Comparison of ENCODE assay signal across 8 mouse cellular contexts in the genomic region with DNA sequence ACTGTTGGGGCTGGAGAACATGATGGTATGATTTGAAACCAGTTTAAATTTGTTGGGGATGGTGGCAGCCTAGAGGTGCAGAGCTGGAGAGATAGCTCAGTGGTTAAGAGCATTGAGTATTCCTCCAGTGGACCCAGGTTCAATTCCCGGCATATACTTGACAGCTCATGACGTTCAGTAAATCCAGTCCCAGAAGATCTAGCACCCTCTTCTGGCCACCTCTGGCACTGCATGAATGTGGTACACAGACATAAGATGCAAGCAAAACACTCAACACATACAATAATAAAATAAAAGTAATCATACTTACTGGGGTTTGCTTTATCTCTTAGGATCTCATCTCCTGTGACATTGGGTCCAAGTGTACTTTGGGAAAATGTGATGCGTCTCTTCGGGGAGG. TPM values are rescaled to one million over a fixed set of nuclear protein-coding genes. Genes with fewer than 3 reads are reported as not detected.
DNase-seq lines count a peak whose midpoint lies in the region; ATAC-seq and TF ChIP-seq lines count a peak whose summit lies in the region.

No protein-coding gene starts in this region.

- no peak for ATAC-seq in kidney, embryonic 16.5 days (ENCODE audit: low FRiP score, low TSS enrichment)
- no peak for ATAC-seq in liver, postnatal 0 days

- H3K4me2 ChIP-seq in kidney, embryonic 16.5 days (replicated peaks; ENCODE audit: low read depth, low read length), result no peak overlapping the region
- no peak overlapping the region for H3K4me2 ChIP-seq in liver, postnatal 0 days (ENCODE audit: low read depth, low read length)

- H3K9ac ChIP-seq in kidney, embryonic 16.5 days (replicated peaks; ENCODE audit: low read length), result no peak overlapping the region
- H3K9ac ChIP-seq in liver, postnatal 0 days (replicated peaks), result no peak overlapping the region

- no peaks in the 10 kb centered on the region for H3K4me1 ChIP-seq in kidney, embryonic 16.5 days (ENCODE audit: insufficient read depth, low read length)
- H3K4me1 ChIP-seq in liver, postnatal 0 days (ENCODE audit: insufficient read depth), result no peaks in the 10 kb centered on the region

- peak; percentile 74 for TF ChIP-seq CTCF in liver, postnatal 0 days (IDR thresholded peaks at IDR 0.05; ENCODE audit: low read depth)

- no peak overlapping the region for H3K27ac ChIP-seq in kidney, embryonic 16.5 days (ENCODE audit: low read length)
- H3K27ac ChIP-seq in liver, postnatal 0 days (ENCODE audit: low read depth), result no peak overlapping the region

- H3K9me3 ChIP-seq in kidney, embryonic 16.5 days (ENCODE audit: low read length), result no peaks in the 10 kb centered on the region
- H3K9me3 ChIP-seq in liver, postnatal 0 days (ENCODE audit: low read length), result no peaks in the 10 kb centered on the region

- no peaks in the 10 kb centered on the region for H3K27me3 ChIP-seq in kidney, embryonic 16.5 days (ENCODE audit: insufficient read depth, low read length)
- no peaks in the 10 kb centered on the region for H3K27me3 ChIP-seq in liver, postnatal 0 days (ENCODE audit: insufficient read depth, low read length)

- no peak for TF ChIP-seq EP300 in liver, postnatal 0 days (IDR thresholded peaks at IDR 0.05; ENCODE audit: low read depth)

- H3K4me3 ChIP-seq in kidney, embryonic 16.5 days (ENCODE audit: low read length), result no peak overlapping the region
- H3K4me3 ChIP-seq in liver, postnatal 0 days (ENCODE audit: low read depth, low read length), result no peak overlapping the region

- no peaks in the 10 kb centered on the region for H3K36me3 ChIP-seq in kidney, embryonic 16.5 days (ENCODE audit: insufficient read depth, low read length)
- H3K36me3 ChIP-seq in liver, postnatal 0 days (replicated peaks; ENCODE audit: insufficient read depth, low read length), result no peaks in the 10 kb centered on the region

- peak; percentile 40 for DNase-seq in kidney, adult 18-20 months
- DNase-seq in CD8-positive naive resting alpha-beta T cell, adult 2 months (ENCODE audit: low read depth in 2 of 2, low spot score in 2 of 2), result peak; percentile 39 to 63
- DNase-seq in NIH3T3 (ENCODE audit: low read depth), result peak; percentile 15
- DNase-seq in cerebellum, postnatal 36 days, result peak; percentile 53 to 66
- peak; percentile 61 for DNase-seq in liver, postnatal 0 days
- peak; percentile 43 to 75 for DNase-seq in spleen, postnatal 4 days (ENCODE audit: low spot score in 2 of 2)
- DNase-seq in frontal cortex, postnatal 10 days (ENCODE audit: low spot score in 2 of 2), result no peak

- 63% methylated on average over 4 of the region's 4 CpGs for WGBS in kidney, embryonic 16.5 days
- 55% methylated on average over 4 of the region's 4 CpGs for WGBS in liver, postnatal 0 days (ENCODE audit: insufficient replicate concordance)

RNA-seq across cellular contexts. Expression of a gene that starts 7.3 kb away (rescaled TPM):
- 0.29 and 0.42 TPM in 2 replicates for polyA plus RNA-seq in kidney, embryonic 16.5 days (2015; fragmentation: Nextera tagmentation; extraction: Ambion mirVana)
- not detected in 2 replicates for polyA plus RNA-seq in liver, postnatal 0 days (2015; fragmentation: Nextera tagmentation; extraction: Ambion mirVana)

Comparison
In these comparisons a context has a peak if more than half of its experiments do, and no peak if none do; other contexts are left out.
1. DNase-seq: peak in kidney, adult 18-20 months (single experiment), CD8-positive naive resting alpha-beta T cell, adult 2 months (2 of 2), NIH3T3 (single experiment), cerebellum, postnatal 36 days (2 of 2), liver, postnatal 0 days (single experiment) and spleen, postnatal 4 days (2 of 2); none in frontal cortex, postnatal 10 days (0 of 2).